Mouse (Mus musculus) kidney, adult 2 months (tissue): ENCODE measurements at regions not wholly inside any gene's neighbourhood (a gene's known extent, or its start where the extent isn't known, plus 50 kb on each side); places are given as distances from the start of the nearest gene placed in this dataset.

Experiments used
- DNase-seq: peaks from one replicate; pipeline ENCODE4 v3.0.0; 2021
- H3K27ac ChIP-seq: fragments of 200-500 bp; 2 replicates; pipeline ENCODE4 v1.5.1; 2012; ENCODE audit warnings: low read depth, low read length, control low read depth, inconsistent platforms; ENCODE audit not compliant: insufficient read depth
- H3K27me3 ChIP-seq: fragments of 200-500 bp; replicated peaks from 2 replicates; pipeline ENCODE4 v1.6.1; 2012; ENCODE audit warnings: mild to moderate bottlenecking, moderate library complexity, low read length, inconsistent platforms; ENCODE audit not compliant: control insufficient read depth, insufficient read depth
- H3K36me3 ChIP-seq: fragments of 200-500 bp; 2 replicates; pipeline ENCODE4 v1.6.1; 2012; ENCODE audit warnings: mild to moderate bottlenecking, moderate library complexity, low read length, inconsistent platforms; ENCODE audit not compliant: control insufficient read depth, insufficient read depth
- H3K4me1 ChIP-seq: fragments of 200-500 bp; 2 replicates; pipeline ENCODE4 v1.6.1; 2011; ENCODE audit warnings: low read length; ENCODE audit not compliant: control insufficient read depth, insufficient read depth
- H3K4me3 ChIP-seq: fragments of 200-500 bp; 2 replicates; pipeline ENCODE4 v1.5.1; 2011; ENCODE audit warnings: mild to moderate bottlenecking, low read depth, low read length, control low read depth; ENCODE audit not compliant: insufficient read depth
- CTCF ChIP-seq: fragments of 200-500 bp; conservative IDR thresholded peaks from 2 replicates; pipeline ENCODE4 v1.5.1; 2011; ENCODE audit warnings: low read depth, mild to moderate bottlenecking, control low read depth, low read length, moderate library complexity, mixed read lengths; ENCODE audit not compliant: insufficient read depth, insufficient read length
- POLR2A ChIP-seq: fragments of 200-500 bp; IDR thresholded peaks from one replicate; pipeline ENCODE4 v1.6.1; 2011; ENCODE audit warnings: low read depth, low read length, control low read depth
- WGBS: fragments of 180-500 bp; shearing (Covaris S2); methylation state at CpG from one replicate; pipeline ENCODE4 v1.1.7; 2018; 5-methylcytosine and 5-hydroxymethylcytosine counted together

- 59% methylated on average over 3 of the region's 3 CpGs for WGBS
- Histone ChIP-seq H3K36me3 (no peaks in the 10 kb centered on the region), H3K4me3 (no peak overlapping the region), H3K27ac (no peak overlapping the region), H3K4me1 (no peaks in the 10 kb centered on the region), H3K27me3 (no peaks in the 10 kb centered on the region)
- DNase-seq, result no peak
- TF ChIP-seq CTCF, result no peak
- no peak for TF ChIP-seq POLR2A
Measured at GRCm38 (mm10) chr14:61866532-61867268, 259.4 kb downstream of the Kcnrg start.

- no peak for DNase-seq
- Histone ChIP-seq H3K4me1 (no peaks in the 10 kb centered on the region), H3K27ac (no peak overlapping the region)
Measured at GRCm38 (mm10) chr14:61874206-61874605, 266.9 kb downstream of the Kcnrg start.

GRCm38 (mm10) chr14:61879416-61879815 is 272.2 kb downstream of the Kcnrg start:
- DNase-seq, result peak; percentile 70
- H3K27me3 ChIP-seq, result no peaks in the 10 kb centered on the region
- H3K27ac ChIP-seq, result no peak overlapping the region
- no peaks in the 10 kb centered on the region for H3K36me3 ChIP-seq
- H3K4me3 ChIP-seq, result no peak overlapping the region
- peaks cover 6% of the 10 kb centered on the region; the same call in 1 of the 2 replicates for H3K4me1 ChIP-seq
- TF ChIP-seq CTCF (no peak), POLR2A (no peak)
- WGBS, result 26% methylated on average over 2 of the region's 2 CpGs

More at GRCm38 (mm10) chr14:61874206-61874605, 266.9 kb downstream of the Kcnrg start:
- H3K36me3 ChIP-seq, result no peaks in the 10 kb centered on the region
- TF ChIP-seq POLR2A, result no peak
- TF ChIP-seq CTCF, result no peak
- H3K4me3 ChIP-seq, result no peak overlapping the region
- no peaks in the 10 kb centered on the region for H3K27me3 ChIP-seq

DNA sequence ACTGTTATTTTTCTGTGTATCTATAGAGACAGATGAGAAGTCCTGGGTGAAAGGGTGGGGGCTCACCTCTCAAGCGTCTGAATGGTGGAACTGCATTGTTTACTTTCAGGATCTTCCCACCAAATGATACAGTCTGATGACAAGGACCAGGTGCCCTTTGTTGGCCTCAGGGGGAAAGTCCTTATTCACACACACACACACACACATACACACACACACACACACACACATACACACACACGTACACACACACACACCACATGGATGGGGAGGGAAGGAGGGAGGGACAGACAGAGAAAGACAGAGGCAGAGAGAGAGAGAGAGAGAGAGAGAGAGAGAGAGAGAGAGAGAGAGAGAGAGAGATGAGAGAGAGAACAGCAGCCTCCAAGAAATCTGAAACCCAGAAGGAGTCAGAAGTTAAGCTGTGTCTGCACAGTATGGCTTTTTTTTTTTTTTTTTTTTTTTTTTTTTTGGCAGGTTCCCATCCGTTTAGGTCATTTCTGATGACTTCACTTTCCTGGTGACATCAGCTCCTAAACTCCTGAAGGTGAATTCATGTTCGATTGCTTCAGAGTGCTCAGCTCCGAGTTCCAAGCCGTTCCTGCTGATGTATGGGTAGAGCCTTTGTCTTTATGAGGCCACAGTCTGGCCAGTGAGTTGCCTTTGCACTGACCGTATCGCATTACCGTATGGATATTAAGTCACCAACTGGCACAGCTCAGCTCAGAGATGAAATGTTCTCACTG is 273.4 kb downstream of the Kcnrg start:
- WGBS, result 33% methylated on average over 9 of the region's 9 CpGs

DNA sequence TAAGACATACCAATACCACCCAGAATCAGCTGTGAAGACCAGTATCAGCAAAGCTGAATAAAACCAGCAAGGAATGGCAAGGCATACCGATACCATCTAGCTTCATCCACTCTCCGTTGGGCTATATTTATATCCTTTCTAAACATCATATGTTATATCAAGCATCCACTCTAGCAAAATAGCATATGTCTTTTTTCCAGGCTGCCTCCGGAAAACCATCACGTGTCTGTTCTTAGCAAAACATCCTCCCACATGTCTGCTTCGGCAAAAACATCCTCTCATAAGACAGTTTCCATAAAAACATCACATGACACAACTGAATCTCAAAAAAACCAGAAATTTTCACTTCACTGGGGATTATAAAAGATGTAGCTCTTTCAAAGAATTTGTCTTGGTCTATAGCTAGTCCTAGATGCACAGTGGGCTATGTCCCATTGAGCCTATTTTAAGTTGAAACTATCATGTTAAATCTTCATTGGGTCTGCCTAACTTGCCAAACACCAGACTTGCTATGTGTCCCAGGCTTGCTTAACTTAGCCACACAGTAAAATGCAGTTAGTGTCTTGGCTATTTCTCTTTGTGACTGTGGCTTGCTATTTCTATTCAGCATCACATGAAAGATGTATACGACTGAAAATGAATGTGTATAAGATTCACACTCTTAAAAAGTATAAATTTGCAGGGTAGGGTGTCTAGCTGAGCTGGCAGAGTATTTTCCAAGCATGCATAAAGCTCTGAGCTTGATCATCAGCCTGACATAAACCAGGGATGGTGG is 278.2 kb downstream of the Kcnrg start:
- Histone ChIP-seq H3K4me3 (no peak overlapping the region), H3K4me1 (0 out of 2 replicates have a peak, but pooled peaks cover 2% of the 10 kb centered on the region), H3K36me3 (no peaks in the 10 kb centered on the region), H3K27me3 (no peaks in the 10 kb centered on the region), H3K27ac (no peak overlapping the region)
- 67% methylated on average over 6 of the region's 6 CpGs for WGBS
- TF ChIP-seq CTCF (no peak), POLR2A (no peak)
- no peak for DNase-seq

More for the DNA sequence above, 273.4 kb downstream of the Kcnrg start:
- no peaks in the 10 kb centered on the region for H3K36me3 ChIP-seq
- H3K4me1 ChIP-seq, result peaks cover 6% of the 10 kb centered on the region; the same call in 1 of the 2 replicates
- TF ChIP-seq CTCF (no peak), POLR2A (no peak)
- no peak overlapping the region for H3K27ac ChIP-seq
- H3K27me3 ChIP-seq, result no peaks in the 10 kb centered on the region
- no peak for DNase-seq
- no peak overlapping the region for H3K4me3 ChIP-seq

GRCm38 (mm10) chr14:61889626-61890025 is 282.4 kb downstream of the Kcnrg start:
- TF ChIP-seq POLR2A, result no peak
- TF ChIP-seq CTCF, result no peak
- 76% methylated on average over 8 of the region's 8 CpGs for WGBS
- no peaks in the 10 kb centered on the region for H3K36me3 ChIP-seq
- no peaks in the 10 kb centered on the region for H3K27me3 ChIP-seq
- DNase-seq, result no peak
- H3K4me3 ChIP-seq, result no peak overlapping the region
- H3K4me1 ChIP-seq, result no peaks in the 10 kb centered on the region
- H3K27ac ChIP-seq, result no peak overlapping the region
